Mouse (Mus musculus) ovary, postnatal 14 days (tissue): ENCODE data around the gene Clrn1.
"Not testable (repeated sequence)": the region's sequence is repeated elsewhere in the genome, so short reads cannot be mapped to it uniquely, and the experiment has no call there.

Source experiments
- DNase-seq: peaks from one replicate; pipeline ENCODE4 v3.0.0; 2022; ENCODE audit warnings: low spot score

Clrn1 gene

GRCm38 (mm10) chr3:58884801-58885573 is at the start of gene Clrn1:
Gene Clrn1, minus strand, starts transcription at chr3:58885340.
- DNase-seq: no peak

GRCm38 (mm10) chr3:58924027-58924426 is 38.9 kb upstream of the Clrn1 start:
- DNase-seq: no peak

GRCm38 (mm10) chr3:58923140-58923539 is 38.0 kb upstream of the Clrn1 start:
- no peak for DNase-seq

- DNase-seq: no peak
Measured at GRCm38 (mm10) chr3:58922636-58923035, 37.5 kb upstream of the Clrn1 start.

GRCm38 (mm10) chr3:58921316-58921715 is 36.2 kb upstream of the Clrn1 start:
- no peak for DNase-seq

- no peak for DNase-seq
Measured at GRCm38 (mm10) chr3:58904656-58905055, 19.5 kb upstream of the Clrn1 start.

GRCm38 (mm10) chr3:58902051-58902758 is 17.1 kb upstream of the Clrn1 start:
- no peak for DNase-seq

GRCm38 (mm10) chr3:58895131-58895530 is 10.0 kb upstream of the Clrn1 start:
- no peak for DNase-seq

- DNase-seq: no peak
Measured at GRCm38 (mm10) chr3:58894529-58894928, 9.4 kb upstream of the Clrn1 start.

GRCm38 (mm10) chr3:58889670-58890069 is 4.5 kb upstream of the Clrn1 start:
- no peak for DNase-seq

GRCm38 (mm10) chr3:58888131-58888715 is 3.1 kb upstream of the Clrn1 start:
- DNase-seq: no peak

GRCm38 (mm10) chr3:58887719-58888118 is 2.6 kb upstream of the Clrn1 start:
- no peak for DNase-seq

- DNase-seq: no peak
Measured at GRCm38 (mm10) chr3:58883511-58883907, 1.6 kb downstream of the Clrn1 start.

- no peak for DNase-seq
Measured at GRCm38 (mm10) chr3:58882878-58883510, 2.1 kb downstream of the Clrn1 start.

GRCm38 (mm10) chr3:58881016-58881415 is 4.1 kb downstream of the Clrn1 start:
- no peak for DNase-seq

- no peak for DNase-seq
Measured at GRCm38 (mm10) chr3:58880181-58880580, 5.0 kb downstream of the Clrn1 start.

GRCm38 (mm10) chr3:58871882-58872281 is 13.3 kb downstream of the Clrn1 start:
- DNase-seq: not testable (repeated sequence)

GRCm38 (mm10) chr3:58865690-58866089 is 19.4 kb downstream of the Clrn1 start:
- no peak for DNase-seq

GRCm38 (mm10) chr3:58862976-58863375 is 22.2 kb downstream of the Clrn1 start:
- no peak for DNase-seq

- DNase-seq: no peak
Measured at GRCm38 (mm10) chr3:58843415-58843814, 41.7 kb downstream of the Clrn1 start.

- no peak for DNase-seq
Measured at GRCm38 (mm10) chr3:58833442-58834160, 51.5 kb downstream of the Clrn1 start.

GRCm38 (mm10) chr3:58832888-58833287 is 52.3 kb downstream of the Clrn1 start:
- no peak for DNase-seq
